Mouse (Mus musculus) hindbrain, embryonic 13.5 days (tissue): ENCODE results near the gene Fos. TPM values are rescaled to one million over a fixed set of nuclear protein-coding genes. Genes with fewer than 3 reads are reported as not detected.

Experiments
- ATAC-seq: fragments of 200-750 bp; cut with Nextera tagmentation; 2 replicates; pipeline ENCODE4 v1.8.0; 2017; ENCODE audit warnings: moderate TSS enrichment; ENCODE audit not compliant: low FRiP score
- H3K27ac ChIP-seq: fragments of 300-500 bp; sonication (generic); 2 replicates; pipeline ENCODE4 v1.5.1; 2015; ENCODE audit warnings: inconsistent platforms, mild to moderate bottlenecking, moderate library complexity
- H3K27me3 ChIP-seq: fragments of 300-500 bp; sonication (generic); 2 replicates; pipeline ENCODE4 v1.6.1; 2015; ENCODE audit warnings: mild to moderate bottlenecking, inconsistent platforms
- H3K36me3 ChIP-seq: fragments of 300-500 bp; sonication (generic); 2 replicates; pipeline ENCODE4 v1.6.1; 2015; ENCODE audit warnings: mild to moderate bottlenecking, inconsistent platforms
- H3K4me1 ChIP-seq: fragments of 300-500 bp; sonication (generic); replicated peaks from 2 replicates; pipeline ENCODE4 v1.6.1; 2015; ENCODE audit warnings: inconsistent platforms
- H3K4me2 ChIP-seq: fragments of 300-500 bp; sonication (generic); 2 replicates; pipeline ENCODE4 v1.6.1; 2015; ENCODE audit warnings: inconsistent platforms, mild to moderate bottlenecking, moderate library complexity
- H3K4me3 ChIP-seq: fragments of 300-500 bp; sonication (generic); 2 replicates; pipeline ENCODE4 v1.5.1; 2015; ENCODE audit warnings: mild to moderate bottlenecking, inconsistent platforms
- H3K9ac ChIP-seq: fragments of 300-500 bp; sonication (generic); 2 replicates; pipeline ENCODE4 v1.6.1; 2015; ENCODE audit warnings: mild to moderate bottlenecking, inconsistent platforms
- H3K9me3 ChIP-seq: fragments of 300-500 bp; sonication (generic); 2 replicates; pipeline ENCODE4 v1.6.1; 2016; ENCODE audit warnings: inconsistent platforms
- WGBS: fragments of 180-500 bp; shearing (Covaris S2); methylation state at CpG from one replicate; pipeline ENCODE4 v1.1.7; 2015; 5-methylcytosine and 5-hydroxymethylcytosine counted together
- polyA plus RNA-seq: library from polyadenylated mRNA; unstranded; fragments of >200 nt; fragmentation: Nextera tagmentation; extraction: Ambion mirVana; gene quantifications from 2 replicates; pipeline ENCODE4 v1.2.1, GENCODE M21; 2015

Gene Fos
- polyA plus RNA-seq, 1 experiment from 2014 or later = 2.5 TPM

GRCm38 (mm10) chr12:85464902-85465301 is 8.8 kb upstream of the Fos start:
- Histone ChIP-seq H3K27me3 (peaks cover 3% of the 10 kb centered on the region; the same call in 1 of the 2 replicates), H3K9me3 (no peaks in the 10 kb centered on the region), H3K4me3 (no peak overlapping the region), H3K9ac (no peak overlapping the region), H3K4me1 (peaks cover 5% of the 10 kb centered on the region; the same call in 1 of the 2 replicates), H3K36me3 (no peaks in the 10 kb centered on the region), H3K4me2 (no peak overlapping the region), H3K27ac (no peak overlapping the region)
- ATAC-seq = no peak
- WGBS = 66% methylated on average over 3 of the region's 3 CpGs

- Histone ChIP-seq H3K9ac (no peak overlapping the region), H3K4me3 (no peak overlapping the region), H3K27ac (no peak overlapping the region), H3K4me2 (no peak overlapping the region), H3K4me1 (peaks cover 17% of the 10 kb centered on the region), H3K36me3 (no peaks in the 10 kb centered on the region), H3K27me3 (peaks cover 6% of the 10 kb centered on the region; the same call in 1 of the 2 replicates), H3K9me3 (no peaks in the 10 kb centered on the region)
- 84% methylated on average over 14 of the region's 14 CpGs for WGBS
- ATAC-seq = no peak
Measured at GRCm38 (mm10) chr12:85467854-85468253, 5.8 kb upstream of the Fos start.

GRCm38 (mm10) chr12:85468666-85469065 is 5.0 kb upstream of the Fos start:
- 87% methylated on average over 12 of the region's 12 CpGs for WGBS
- Histone ChIP-seq H3K4me3 (no peak overlapping the region), H3K36me3 (no peaks in the 10 kb centered on the region), H3K27ac (no peak overlapping the region), H3K4me1 (peaks cover 21% of the 10 kb centered on the region), H3K27me3 (peaks cover 6% of the 10 kb centered on the region; the same call in 1 of the 2 replicates), H3K9ac (no peak overlapping the region), H3K4me2 (no peak overlapping the region), H3K9me3 (no peaks in the 10 kb centered on the region)
- ATAC-seq = no peak

- Histone ChIP-seq H3K4me1 (peaks cover 44% of the 10 kb centered on the region), H3K4me3 (peak overlapping the region; percentile 53), H3K9me3 (no peaks in the 10 kb centered on the region), H3K4me2 (peak overlapping the region; percentile 97), H3K27me3 (peaks cover 30% of the 10 kb centered on the region), H3K9ac (peak overlapping the region; percentile 78), H3K36me3 (no peaks in the 10 kb centered on the region), H3K27ac (peak overlapping the region; percentile 58)
- WGBS = under 1% methylated on average over 42 of the region's 42 CpGs
- peak; percentile 19; the same call in 1 of the 2 replicates for ATAC-seq
Measured at GRCm38 (mm10) chr12:85471920-85472655, 1.6 kb upstream of the Fos start.

GRCm38 (mm10) chr12:85472656-85473410 is 857 bp upstream of the Fos start:
- Histone ChIP-seq H3K27me3 (peaks cover 32% of the 10 kb centered on the region), H3K36me3 (no peaks in the 10 kb centered on the region), H3K27ac (peak overlapping the region; percentile 58), H3K4me1 (peaks cover 44% of the 10 kb centered on the region), H3K4me3 (peak overlapping the region; percentile 53), H3K9me3 (no peaks in the 10 kb centered on the region), H3K9ac (peak overlapping the region; percentile 78), H3K4me2 (peak overlapping the region; percentile 97)
- 0% methylated on average over 23 of the region's 23 CpGs for WGBS
- ATAC-seq = no peak

GRCm38 (mm10) chr12:85474298-85475231 is 875 bp downstream of the Fos start:
- Histone ChIP-seq H3K9ac (peak overlapping the region; percentile 78), H3K36me3 (no peaks in the 10 kb centered on the region), H3K4me3 (peak overlapping the region; percentile 53), H3K4me2 (peak overlapping the region; percentile 97), H3K27ac (peak overlapping the region; percentile 73), H3K27me3 (peaks cover 35% of the 10 kb centered on the region), H3K4me1 (peaks cover 44% of the 10 kb centered on the region), H3K9me3 (no peaks in the 10 kb centered on the region)
- peak; percentile 26 for ATAC-seq
- under 1% methylated on average over 48 of the region's 49 CpGs for WGBS

- Histone ChIP-seq H3K9ac (peak overlapping the region; percentile 78; the same call in 1 of the 2 replicates), H3K9me3 (no peaks in the 10 kb centered on the region), H3K36me3 (no peaks in the 10 kb centered on the region), H3K4me3 (peak overlapping the region; percentile 53), H3K27me3 (peaks cover 35% of the 10 kb centered on the region), H3K4me2 (peak overlapping the region; percentile 97), H3K4me1 (peaks cover 44% of the 10 kb centered on the region), H3K27ac (no peak overlapping the region)
- WGBS = 7% methylated on average over 14 of the region's 16 CpGs
- no peak for ATAC-seq
Measured at GRCm38 (mm10) chr12:85475232-85475919, 1.7 kb downstream of the Fos start.

GRCm38 (mm10) chr12:85475920-85476828 is 2.5 kb downstream of the Fos start:
- 28% methylated on average over 23 of the region's 23 CpGs for WGBS
- no peak overlapping the region for H3K27ac ChIP-seq
- no peaks in the 10 kb centered on the region for H3K9me3 ChIP-seq
- peaks cover 32% of the 10 kb centered on the region for H3K27me3 ChIP-seq
- H3K36me3 ChIP-seq = no peaks in the 10 kb centered on the region
- H3K9ac ChIP-seq = no peak overlapping the region
- peak overlapping the region; percentile 97; the same call in 1 of the 2 replicates for H3K4me2 ChIP-seq
- H3K4me1 ChIP-seq = peaks cover 44% of the 10 kb centered on the region
- ATAC-seq = no peak
- peak overlapping the region; percentile 53; the same call in 1 of the 2 replicates for H3K4me3 ChIP-seq

GRCm38 (mm10) chr12:85477219-85477618 is 3.5 kb downstream of the Fos start:
- Histone ChIP-seq H3K4me1 (peaks cover 34% of the 10 kb centered on the region), H3K27me3 (peaks cover 38% of the 10 kb centered on the region), H3K36me3 (no peaks in the 10 kb centered on the region), H3K4me2 (no peak overlapping the region), H3K9me3 (no peaks in the 10 kb centered on the region), H3K27ac (no peak overlapping the region), H3K4me3 (no peak overlapping the region), H3K9ac (no peak overlapping the region)
- 82% methylated on average over 4 of the region's 4 CpGs for WGBS
- no peak for ATAC-seq

- Histone ChIP-seq H3K4me3 (no peak overlapping the region), H3K9me3 (no peaks in the 10 kb centered on the region), H3K4me2 (no peak overlapping the region), H3K4me1 (peaks cover 28% of the 10 kb centered on the region), H3K9ac (no peak overlapping the region), H3K27ac (no peak overlapping the region), H3K27me3 (peaks cover 39% of the 10 kb centered on the region), H3K36me3 (no peaks in the 10 kb centered on the region)
- no peak for ATAC-seq
- 63% methylated on average over 3 of the region's 3 CpGs for WGBS
Measured at GRCm38 (mm10) chr12:85477804-85478203, 4.1 kb downstream of the Fos start.
